Mouse (Mus musculus) heart, adult 18-20 months (tissue): ENCODE data around the gene Prrt1. TPM values are rescaled to one million over a fixed set of nuclear protein-coding genes. Genes with fewer than 3 reads are reported as not detected.

Experiments used
- DNase-seq, 2 experiments: peaks; one replicate each; pipeline ENCODE4 v3.0.0; 2021 to 2022; ENCODE audit warnings: mixed read lengths in 1 of 2
- total RNA-seq, 2 experiments: library from RNA; stranded (reverse); gene quantifications; 2 replicates each; pipeline ENCODE4 v1.2.3; 2021

The Prrt1 gene
- total RNA-seq, 2 experiments from 2014 or later, result 0.93 to 1.5 TPM

GRCm38 (mm10) chr17:34627943-34628643, 1.2 kb upstream of the Prrt1 start, which contains the start of gene Ppt2:
TSS of gene Ppt2 (minus strand) at chr17:34628510.
- DNase-seq, result peak; percentile 64 to 82

DNA sequence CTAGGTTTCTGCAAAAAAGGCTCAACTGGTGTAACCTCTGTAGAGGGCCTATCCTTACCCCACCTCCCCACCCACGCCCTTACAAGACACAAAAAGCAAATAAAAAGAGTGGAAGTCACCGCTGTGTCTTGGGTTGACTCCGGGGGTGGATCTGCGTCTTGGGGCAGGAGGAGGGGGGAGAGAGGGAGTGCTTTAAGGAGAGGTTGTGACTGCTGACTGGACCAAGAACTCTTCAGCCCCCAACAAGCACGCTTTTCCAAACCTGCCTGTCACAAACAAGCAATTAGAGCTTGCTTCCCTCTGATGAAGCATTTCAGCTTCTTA, 727 bp upstream of the Prrt1 start:
- DNase-seq, result no peak

- DNase-seq, result no peak
These were observed 667 bp downstream of the Prrt1 start for GRCm38 (mm10) chr17:34629796-34630603.

- no peak for DNase-seq
These were observed 1.5 kb downstream of the Prrt1 start for GRCm38 (mm10) chr17:34630761-34631301.

DNA sequence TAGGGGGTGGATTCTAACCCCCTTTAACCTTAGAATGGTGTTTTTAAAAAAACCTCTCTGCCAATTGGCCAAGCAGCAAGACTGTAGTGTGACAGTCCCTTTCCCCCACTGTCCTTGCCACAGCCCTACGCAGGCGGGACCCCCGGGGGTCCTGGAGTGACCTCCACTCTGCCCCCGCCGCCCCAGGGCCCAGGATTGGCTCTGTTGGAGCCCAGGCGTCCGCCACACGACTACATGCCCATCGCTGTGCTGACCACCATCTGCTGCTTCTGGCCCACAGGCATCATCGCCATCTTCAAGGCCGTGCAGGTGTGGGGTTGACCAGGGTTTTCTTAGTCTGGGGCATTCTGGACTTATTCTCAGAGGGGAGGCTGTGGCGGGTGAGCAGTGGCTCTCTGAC, 2.3 kb downstream of the Prrt1 start:
- DNase-seq, result no peak

GRCm38 (mm10) chr17:34632261-34632691, 2.9 kb downstream of the Prrt1 start:
- peak; percentile 91 to 93 for DNase-seq

GRCm38 (mm10) chr17:34635671-34636070, 6.3 kb downstream of the Prrt1 start:
- no peak for DNase-seq

DNA sequence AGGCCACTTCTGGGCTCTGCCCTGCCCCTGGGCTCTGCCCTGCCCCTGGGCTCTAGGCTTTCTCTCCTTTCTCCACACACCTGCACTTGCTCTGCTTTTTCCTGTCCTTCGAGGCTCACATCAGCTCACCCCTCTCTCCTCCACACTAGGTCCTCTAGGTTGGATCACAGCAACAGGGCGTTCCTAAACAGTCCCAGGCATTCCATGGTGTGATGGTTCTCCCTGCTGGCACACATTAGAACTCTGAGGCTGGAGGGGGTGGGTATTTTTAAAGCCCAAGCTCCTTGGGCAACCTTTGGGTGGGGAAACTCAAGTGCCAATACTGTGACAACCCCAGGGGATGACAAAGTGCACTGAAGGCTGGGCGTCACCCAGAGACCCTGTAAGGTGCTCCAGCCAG, 8.1 kb downstream of the Prrt1 start:
- no peak for DNase-seq

DNA sequence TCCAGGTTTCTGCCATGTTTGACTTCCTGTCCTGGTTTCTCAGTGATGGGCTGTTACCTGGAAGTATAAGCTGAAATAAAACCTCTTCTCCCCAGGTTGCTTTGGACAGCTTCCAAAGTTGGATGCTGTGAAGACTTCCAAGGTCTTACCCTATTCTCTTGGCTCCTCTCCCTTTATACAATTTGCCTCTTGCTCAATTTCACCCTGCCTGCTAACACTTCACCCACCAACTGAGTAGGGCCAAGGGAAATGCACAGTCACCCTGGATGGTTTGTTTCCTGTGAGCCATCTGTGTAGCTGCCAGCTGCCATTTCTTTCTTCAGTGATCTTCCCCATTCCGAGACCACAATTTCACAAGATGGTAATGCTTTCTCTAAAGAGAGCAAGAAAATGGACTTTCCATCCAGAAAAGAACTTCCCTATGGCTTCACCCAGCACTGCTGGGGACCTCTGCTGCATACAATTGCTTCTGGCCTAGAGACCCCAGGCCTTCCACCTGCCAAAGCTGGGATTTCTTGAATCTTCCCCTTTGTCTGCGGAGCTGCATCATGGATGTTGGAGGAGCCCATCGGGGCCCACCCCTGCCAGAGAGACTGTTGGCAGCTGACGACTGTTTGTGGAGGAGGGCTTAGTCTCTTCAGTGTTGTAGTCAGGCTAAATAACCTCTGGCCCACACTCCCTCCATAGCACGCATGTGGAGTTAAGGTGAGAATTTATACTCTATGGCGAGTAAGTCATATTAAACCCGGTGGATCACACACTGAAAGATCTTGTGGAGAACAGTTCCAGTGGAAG, 10.3 kb downstream of the Prrt1 start:
- DNase-seq, result no peak

GRCm38 (mm10) chr17:34640778-34641601, 11.7 kb downstream of the Prrt1 start:
- DNase-seq, result peak; percentile 76 to 84

GRCm38 (mm10) chr17:34641945-34642344, 12.6 kb downstream of the Prrt1 start:
- no peak for DNase-seq

DNA sequence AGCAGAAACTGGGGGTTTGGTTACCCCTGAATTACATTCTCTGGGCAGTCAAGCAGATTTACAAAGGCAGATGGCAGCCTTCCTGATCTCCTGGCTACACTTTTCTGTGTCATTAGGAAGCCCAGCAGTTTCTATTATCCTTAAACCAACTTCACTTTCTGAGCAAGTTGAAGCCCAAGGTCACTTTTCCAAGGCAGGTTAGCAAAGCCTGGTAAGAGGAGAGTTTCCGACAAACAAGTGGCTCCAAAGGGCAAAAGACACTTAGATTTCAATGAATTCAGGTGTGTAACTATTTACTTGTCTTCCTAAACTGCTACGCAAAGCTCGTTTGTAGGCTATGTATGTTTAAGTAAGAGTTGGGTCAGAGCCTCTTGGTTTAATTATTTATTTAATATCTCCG, 14.0 kb downstream of the Prrt1 start:
- DNase-seq, result no peak

DNA sequence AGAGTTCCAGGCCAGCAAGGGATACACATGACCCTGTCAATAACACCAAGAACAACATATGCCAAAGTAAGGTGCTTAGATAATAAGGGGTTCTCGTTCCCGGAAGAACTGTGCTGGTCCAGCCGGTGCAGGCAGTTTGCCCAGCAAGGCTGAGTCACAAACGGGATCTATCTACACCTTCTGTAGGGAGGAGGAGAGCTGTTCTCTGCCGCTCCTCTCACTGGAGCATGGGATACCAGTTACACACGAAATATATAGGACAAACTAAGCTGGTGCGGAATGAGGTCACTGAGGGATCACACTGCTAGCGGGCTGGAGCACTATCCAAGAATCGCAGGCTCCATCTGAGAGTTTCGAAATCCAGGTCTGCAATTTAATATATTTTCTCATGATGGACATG, 14.6 kb downstream of the Prrt1 start:
- DNase-seq, result peak in 1 of 2 experiments; percentile 12

- peak; percentile 98 to 99 for DNase-seq
These were observed 15.3 kb downstream of the Prrt1 start, which contains the start of gene Fkbpl for GRCm38 (mm10) chr17:34644608-34645007. TSS of gene Fkbpl (plus strand) at chr17:34644764.

GRCm38 (mm10) chr17:34645256-34645829, 16.0 kb downstream of the Prrt1 start:
- no peak for DNase-seq

- peak in 1 of 2 experiments; percentile 16 for DNase-seq
These were observed 16.6 kb downstream of the Prrt1 start for GRCm38 (mm10) chr17:34645831-34646511.

- DNase-seq, result peak; percentile 94 to 99
These were observed 17.8 kb downstream of the Prrt1 start, which contains the start of gene Atf6b for GRCm38 (mm10) chr17:34646906-34647787. TSS of gene Atf6b (plus strand) at chr17:34647146.

DNA sequence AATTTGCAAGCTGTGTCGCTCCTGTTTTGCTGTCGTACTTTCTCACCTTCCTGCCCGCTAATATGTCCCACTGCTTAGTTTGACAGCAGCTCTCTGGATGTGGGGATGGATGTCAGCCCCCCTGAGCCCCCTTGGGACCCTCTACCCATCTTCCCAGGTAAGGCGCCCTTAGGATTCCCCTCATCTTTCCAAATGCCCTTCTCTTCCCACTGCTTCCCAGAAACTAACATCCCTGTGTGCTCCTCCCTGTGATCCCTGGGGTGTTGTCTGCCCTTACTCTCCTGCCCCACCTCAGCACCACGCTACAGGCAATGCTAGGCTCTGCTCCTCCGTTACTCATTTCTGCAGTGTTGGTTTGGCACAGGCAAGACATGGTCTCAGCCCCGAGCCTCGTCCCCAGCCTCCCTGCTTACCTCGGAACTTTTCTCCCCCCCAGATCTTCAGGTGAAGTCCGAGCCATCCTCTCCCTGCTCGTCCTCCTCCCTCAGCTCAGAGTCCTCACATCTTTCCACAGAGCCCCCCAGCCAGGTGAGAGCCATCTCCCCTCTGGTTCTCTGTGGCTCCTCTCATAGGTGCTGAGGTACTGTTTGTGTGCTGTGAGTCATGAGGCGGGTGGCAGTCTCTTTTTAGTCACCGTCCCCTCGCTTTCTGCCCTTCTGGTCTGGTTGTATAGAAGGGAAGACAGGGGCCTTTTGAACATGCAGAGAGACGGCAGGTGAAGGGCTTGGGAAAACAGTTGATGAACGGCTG, 19.0 kb downstream of the Prrt1 start:
- no peak for DNase-seq
